Mouse (Mus musculus): ENCODE results near the gene Asb16. TPM values are rescaled to one million over a fixed set of nuclear protein-coding genes. Genes with fewer than 3 reads are reported as not detected.

The Asb16 gene
- polyA plus RNA-seq, 1 experiment from 2014 or later = 0.09 TPM

- Histone ChIP-seq H3K27ac (replicated peaks) (peak overlapping the region; percentile 92), H3K9me3 (no peaks in the 10 kb centered on the region), H3K27me3 (replicated peaks; ENCODE audit: low read depth, poor library complexity, severe bottlenecking) (peaks cover 58% of the 10 kb centered on the region), H3K4me3 (peak overlapping the region; percentile 91), H3K36me3 (replicated peaks) (peaks cover 6% of the 10 kb centered on the region; the same call in 1 of the 2 replicates), H3K4me1 (peaks cover 79% of the 10 kb centered on the region)
- no peak for DNase-seq (ENCODE audit: low spot score)
- 19% methylated on average over 12 of the region's 12 CpGs for WGBS
These were observed 41.0 kb upstream of the Asb16 start for GRCm38 (mm10) chr11:102227270-102228190.

- peaks cover 6% of the 10 kb centered on the region; the same call in 1 of the 2 replicates for H3K36me3 ChIP-seq (replicated peaks)
- WGBS = 35% methylated on average over 9 of the region's 9 CpGs
- peak overlapping the region; percentile 91 for H3K4me3 ChIP-seq
- no peaks in the 10 kb centered on the region for H3K9me3 ChIP-seq
- H3K27ac ChIP-seq (replicated peaks) = peak overlapping the region; percentile 92
- peaks cover 75% of the 10 kb centered on the region for H3K4me1 ChIP-seq
- no peak for DNase-seq (ENCODE audit: low spot score)
- H3K27me3 ChIP-seq (replicated peaks; ENCODE audit: low read depth, poor library complexity, severe bottlenecking) = peaks cover 58% of the 10 kb centered on the region
These were observed 40.4 kb upstream of the Asb16 start for GRCm38 (mm10) chr11:102228191-102228545.

GRCm38 (mm10) chr11:102228646-102229268 is 39.8 kb upstream of the Asb16 start:
- no peak for DNase-seq (ENCODE audit: low spot score)
- H3K9me3 ChIP-seq = no peaks in the 10 kb centered on the region
- H3K36me3 ChIP-seq (replicated peaks) = peaks cover 6% of the 10 kb centered on the region; the same call in 1 of the 2 replicates
- peak overlapping the region; percentile 91 for H3K4me3 ChIP-seq
- peak overlapping the region; percentile 92 for H3K27ac ChIP-seq (replicated peaks)
- 15% methylated on average over 7 of the region's 7 CpGs for WGBS
- peaks cover 54% of the 10 kb centered on the region for H3K27me3 ChIP-seq (replicated peaks; ENCODE audit: low read depth, poor library complexity, severe bottlenecking)
- H3K4me1 ChIP-seq = peaks cover 69% of the 10 kb centered on the region

- Histone ChIP-seq H3K4me1 (peaks cover 62% of the 10 kb centered on the region), H3K27me3 (replicated peaks; ENCODE audit: low read depth, poor library complexity, severe bottlenecking) (peaks cover 47% of the 10 kb centered on the region), H3K27ac (replicated peaks) (peak overlapping the region; percentile 92), H3K4me3 (peak overlapping the region; percentile 91), H3K36me3 (replicated peaks) (0 out of 2 replicates have a peak, but pooled peaks cover 3% of the 10 kb centered on the region), H3K9me3 (no peaks in the 10 kb centered on the region)
- DNase-seq (ENCODE audit: low spot score) = peak; percentile 49
- WGBS = under 1% methylated on average over 47 of the region's 47 CpGs
These were observed 39.1 kb upstream of the Asb16 start for GRCm38 (mm10) chr11:102229331-102229953.

GRCm38 (mm10) chr11:102230006-102230741 is 38.4 kb upstream of the Asb16 start, which contains the start of gene Hdac5:
TSS of gene Hdac5 (minus strand) at chr11:102230166.
- peaks cover 40% of the 10 kb centered on the region for H3K27me3 ChIP-seq (replicated peaks; ENCODE audit: low read depth, poor library complexity, severe bottlenecking)
- peaks cover 55% of the 10 kb centered on the region for H3K4me1 ChIP-seq
- H3K9me3 ChIP-seq = no peaks in the 10 kb centered on the region
- H3K27ac ChIP-seq (replicated peaks) = peak within 1 kb of the TSS; percentile 92
- DNase-seq (ENCODE audit: low spot score) = peak; percentile 97
- WGBS = under 1% methylated on average over 49 of the region's 49 CpGs
- no peaks in the 10 kb centered on the region for H3K36me3 ChIP-seq (replicated peaks)
- peak within 1 kb of the TSS; percentile 91 for H3K4me3 ChIP-seq

- H3K9me3 ChIP-seq = no peaks in the 10 kb centered on the region
- H3K4me1 ChIP-seq = 0 out of 2 replicates have a peak, but pooled peaks cover 5% of the 10 kb centered on the region
- H3K27ac ChIP-seq (replicated peaks) = no peak overlapping the region
- H3K36me3 ChIP-seq (replicated peaks) = no peaks in the 10 kb centered on the region
- H3K4me3 ChIP-seq = no peak overlapping the region
- DNase-seq (ENCODE audit: low spot score) = no peak
- no peaks in the 10 kb centered on the region for H3K27me3 ChIP-seq (replicated peaks; ENCODE audit: low read depth, poor library complexity, severe bottlenecking)
- 77% methylated on average over 2 of the region's 2 CpGs for WGBS
These were observed 32.5 kb upstream of the Asb16 start for GRCm38 (mm10) chr11:102236022-102236421.

- Histone ChIP-seq H3K4me3 (no peak overlapping the region), H3K9me3 (no peaks in the 10 kb centered on the region), H3K36me3 (replicated peaks) (no peaks in the 10 kb centered on the region), H3K27me3 (replicated peaks; ENCODE audit: low read depth, poor library complexity, severe bottlenecking) (peaks cover 16% of the 10 kb centered on the region), H3K27ac (replicated peaks) (no peak overlapping the region), H3K4me1 (peaks cover 20% of the 10 kb centered on the region)
- no peak for DNase-seq (ENCODE audit: low spot score)
- 83% methylated on average over 6 of the region's 6 CpGs for WGBS
These were observed 27.9 kb upstream of the Asb16 start for GRCm38 (mm10) chr11:102240636-102241035.

GRCm38 (mm10) chr11:102241246-102241645 is 27.3 kb upstream of the Asb16 start:
- Histone ChIP-seq H3K4me3 (no peak overlapping the region), H3K9me3 (no peaks in the 10 kb centered on the region), H3K27ac (replicated peaks) (no peak overlapping the region), H3K4me1 (peaks cover 24% of the 10 kb centered on the region), H3K27me3 (replicated peaks; ENCODE audit: low read depth, poor library complexity, severe bottlenecking) (peaks cover 22% of the 10 kb centered on the region), H3K36me3 (replicated peaks) (no peaks in the 10 kb centered on the region)
- DNase-seq (ENCODE audit: low spot score) = no peak
- WGBS = 86% methylated on average over 5 of the region's 5 CpGs

- WGBS = 52% methylated on average over 5 of the region's 5 CpGs
- Histone ChIP-seq H3K4me3 (no peak overlapping the region), H3K9me3 (no peaks in the 10 kb centered on the region), H3K4me1 (peaks cover 22% of the 10 kb centered on the region), H3K27ac (replicated peaks) (no peak overlapping the region), H3K36me3 (replicated peaks) (no peaks in the 10 kb centered on the region), H3K27me3 (replicated peaks; ENCODE audit: low read depth, poor library complexity, severe bottlenecking) (peaks cover 24% of the 10 kb centered on the region)
- no peak for DNase-seq (ENCODE audit: low spot score)
These were observed 26.7 kb upstream of the Asb16 start for GRCm38 (mm10) chr11:102241874-102242273.

GRCm38 (mm10) chr11:102244926-102245449 is 23.6 kb upstream of the Asb16 start:
- Histone ChIP-seq H3K36me3 (replicated peaks) (no peaks in the 10 kb centered on the region), H3K4me1 (peaks cover 29% of the 10 kb centered on the region), H3K4me3 (peak overlapping the region; percentile 54), H3K27ac (replicated peaks) (peak overlapping the region; percentile 81), H3K9me3 (no peaks in the 10 kb centered on the region), H3K27me3 (replicated peaks; ENCODE audit: low read depth, poor library complexity, severe bottlenecking) (peaks cover 24% of the 10 kb centered on the region)
- DNase-seq (ENCODE audit: low spot score) = peak; percentile 66
- 2% methylated on average over 32 of the region's 32 CpGs for WGBS

- peak overlapping the region; percentile 81 for H3K27ac ChIP-seq (replicated peaks)
- WGBS = 60% methylated on average over 14 of the region's 14 CpGs
- no peaks in the 10 kb centered on the region for H3K9me3 ChIP-seq
- no peak for DNase-seq (ENCODE audit: low spot score)
- H3K36me3 ChIP-seq (replicated peaks) = peaks cover 3% of the 10 kb centered on the region
- H3K4me1 ChIP-seq = peaks cover 29% of the 10 kb centered on the region
- peaks cover 24% of the 10 kb centered on the region for H3K27me3 ChIP-seq (replicated peaks; ENCODE audit: low read depth, poor library complexity, severe bottlenecking)
- peak overlapping the region; percentile 54 for H3K4me3 ChIP-seq
These were observed 22.8 kb upstream of the Asb16 start for GRCm38 (mm10) chr11:102245581-102246272.
